Mouse (Mus musculus) hindbrain, embryonic 11.5 days (tissue): Measurements from ENCODE around the gene Aldh8a1. TPM values are rescaled to one million over a fixed set of nuclear protein-coding genes. Genes with fewer than 3 reads are reported as not detected.
"Not testable (repeated sequence)": the region's sequence is repeated elsewhere in the genome, so short reads cannot be mapped to it uniquely, and the experiment has no call there.

ENCODE experiments used
- ATAC-seq: fragments of 200-750 bp; cut with Nextera tagmentation; 2 replicates; pipeline ENCODE4 v1.8.0; 2017; ENCODE audit warnings: mild to moderate bottlenecking, moderate TSS enrichment, moderate library complexity; ENCODE audit not compliant: low FRiP score
- DNase-seq: peaks from one replicate; pipeline ENCODE4 v3.0.0-alpha.2; 2015; ENCODE audit warnings: low spot score
- H3K27ac ChIP-seq: fragments of 300-500 bp; sonication (generic); 2 replicates; pipeline ENCODE4 v1.5.1; 2014; ENCODE audit warnings: mild to moderate bottlenecking, low read depth, low read length
- H3K27me3 ChIP-seq: fragments of 300-500 bp; sonication (generic); 2 replicates; pipeline ENCODE4 v1.6.1; 2014; ENCODE audit warnings: mild to moderate bottlenecking, low read length, moderate library complexity, mixed read lengths; ENCODE audit not compliant: control insufficient read depth, insufficient read depth
- H3K36me3 ChIP-seq: fragments of 300-500 bp; sonication (generic); 2 replicates; pipeline ENCODE4 v1.6.1; 2014; ENCODE audit warnings: mild to moderate bottlenecking, low read length, moderate library complexity, mixed read lengths; ENCODE audit not compliant: control insufficient read depth, insufficient read depth
- H3K4me1 ChIP-seq: fragments of 300-500 bp; sonication (generic); replicated peaks from 2 replicates; pipeline ENCODE4 v1.6.1; 2014; ENCODE audit warnings: low read length, mixed read lengths; ENCODE audit not compliant: control insufficient read depth, insufficient read depth
- H3K4me2 ChIP-seq: fragments of 300-500 bp; sonication (generic); replicated peaks from 2 replicates; pipeline ENCODE4 v1.6.1; 2014; ENCODE audit warnings: mild to moderate bottlenecking, low read depth, low read length
- H3K4me3 ChIP-seq: fragments of 300-500 bp; sonication (generic); 2 replicates; pipeline ENCODE4 v1.5.1; 2014; ENCODE audit warnings: low read depth, low read length
- H3K9ac ChIP-seq: fragments of 300-500 bp; sonication (generic); 2 replicates; pipeline ENCODE4 v1.6.1; 2014; ENCODE audit warnings: low read depth, low read length
- H3K9me3 ChIP-seq: fragments of 300-500 bp; sonication (generic); 2 replicates; pipeline ENCODE4 v1.6.1; 2016; ENCODE audit warnings: low read length; ENCODE audit not compliant: control insufficient read depth
- WGBS: fragments of 180-500 bp; shearing (Covaris S2); extraction: QIAGEN DNeasy Blood & Tissue Kit; methylation state at CpG from one replicate; pipeline ENCODE4 v1.1.7; 2014; 5-methylcytosine and 5-hydroxymethylcytosine counted together
- polyA plus RNA-seq: library from polyadenylated mRNA; unstranded; fragments of >200 nt; fragmentation: Nextera tagmentation; extraction: Ambion mirVana; gene quantifications from 2 replicates; pipeline ENCODE4 v1.2.1, GENCODE M21; 2014

Gene Aldh8a1
- polyA plus RNA-seq, 1 experiment from 2014 or later, result 0.12 TPM

DNA sequence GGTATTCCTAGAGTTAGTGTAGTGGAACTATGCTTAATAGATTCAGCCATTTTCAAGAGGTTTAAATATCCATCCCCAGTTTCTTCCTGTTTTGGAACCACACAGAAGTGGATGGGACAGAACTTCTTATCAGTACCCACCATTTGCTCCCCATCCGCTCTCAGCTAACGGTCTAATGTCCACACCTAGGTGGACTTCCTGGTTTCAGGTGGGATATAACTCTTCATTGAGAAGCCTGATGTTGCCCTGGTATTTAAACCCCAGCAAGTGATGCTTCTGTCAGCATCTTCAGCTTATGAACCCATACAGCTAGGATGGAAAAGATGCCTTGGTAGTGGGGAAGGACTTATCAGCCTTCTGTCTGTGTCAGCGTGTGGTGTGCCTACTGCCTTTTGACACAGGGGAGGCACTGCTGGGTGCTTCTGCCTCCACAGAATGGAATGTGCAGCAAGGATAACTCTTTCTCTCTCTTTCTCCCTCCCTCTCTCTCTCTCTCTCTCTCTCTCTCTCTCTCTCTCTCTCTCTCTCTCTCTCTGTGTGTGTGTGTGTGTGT lies 8.1 kb downstream of the Aldh8a1 start:
- Histone ChIP-seq H3K4me1 (no peaks in the 10 kb centered on the region), H3K36me3 (no peaks in the 10 kb centered on the region), H3K9me3 (no peaks in the 10 kb centered on the region), H3K4me2 (no peak overlapping the region), H3K27ac (no peak overlapping the region), H3K4me3 (no peak overlapping the region), H3K9ac (no peak overlapping the region), H3K27me3 (no peaks in the 10 kb centered on the region)
- 85% methylated on average over 3 of the region's 3 CpGs for WGBS
- DNase-seq (no peak), ATAC-seq (no peak)

DNA sequence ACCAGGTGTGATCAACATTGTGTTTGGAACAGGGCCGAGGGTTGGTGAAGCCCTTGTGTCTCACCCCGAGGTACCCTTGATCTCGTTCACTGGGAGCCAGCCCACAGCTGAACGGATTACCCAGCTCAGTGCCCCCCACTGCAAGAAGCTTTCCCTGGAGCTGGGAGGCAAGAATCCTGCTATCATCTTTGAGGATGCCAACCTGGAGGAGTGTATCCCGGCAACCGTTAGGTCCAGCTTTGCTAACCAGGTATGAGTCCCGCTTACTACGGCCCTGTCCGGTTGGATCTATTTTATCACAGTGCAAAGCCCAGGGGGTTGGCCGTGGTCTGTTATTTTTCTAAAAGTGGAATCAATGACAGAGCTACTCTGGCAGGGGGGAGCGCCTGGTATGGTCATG lies 12.0 kb downstream of the Aldh8a1 start:
- DNase-seq (no peak), ATAC-seq (no peak)
- Histone ChIP-seq H3K27ac (no peak overlapping the region), H3K36me3 (no peaks in the 10 kb centered on the region), H3K9ac (no peak overlapping the region), H3K4me3 (no peak overlapping the region), H3K4me1 (no peaks in the 10 kb centered on the region), H3K9me3 (no peaks in the 10 kb centered on the region), H3K4me2 (no peak overlapping the region), H3K27me3 (no peaks in the 10 kb centered on the region)
- 93% methylated on average over 11 of the region's 11 CpGs for WGBS

DNA sequence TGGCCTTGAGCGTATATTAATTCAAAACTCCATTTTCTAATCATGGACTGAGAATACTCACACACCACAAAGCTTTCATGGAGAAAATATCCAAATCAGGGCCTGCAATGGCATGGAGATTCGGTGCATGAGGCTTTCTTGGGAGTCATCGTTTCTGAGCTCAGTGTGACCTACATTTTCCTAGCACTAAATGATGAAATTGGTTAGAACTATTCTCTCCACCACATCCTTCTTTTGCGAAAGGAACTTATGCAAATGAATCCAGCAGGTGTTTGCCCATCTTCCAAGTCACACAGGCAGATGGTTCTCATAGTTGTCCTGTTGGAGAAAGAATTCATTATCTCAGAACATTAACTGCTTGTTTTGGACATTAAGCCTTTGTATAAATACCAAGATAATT lies 13.3 kb downstream of the Aldh8a1 start:
- ATAC-seq (no peak), DNase-seq (no peak)
- no peaks in the 10 kb centered on the region for H3K4me1 ChIP-seq
- no peaks in the 10 kb centered on the region for H3K9me3 ChIP-seq
- H3K36me3 ChIP-seq, result no peaks in the 10 kb centered on the region
- 85% methylated on average over 4 of the region's 4 CpGs for WGBS
- no peak overlapping the region for H3K27ac ChIP-seq
- H3K4me3 ChIP-seq, result no peak overlapping the region
- H3K4me2 ChIP-seq, result no peak overlapping the region
- H3K27me3 ChIP-seq, result no peaks in the 10 kb centered on the region
- H3K9ac ChIP-seq, result no peak overlapping the region

DNA sequence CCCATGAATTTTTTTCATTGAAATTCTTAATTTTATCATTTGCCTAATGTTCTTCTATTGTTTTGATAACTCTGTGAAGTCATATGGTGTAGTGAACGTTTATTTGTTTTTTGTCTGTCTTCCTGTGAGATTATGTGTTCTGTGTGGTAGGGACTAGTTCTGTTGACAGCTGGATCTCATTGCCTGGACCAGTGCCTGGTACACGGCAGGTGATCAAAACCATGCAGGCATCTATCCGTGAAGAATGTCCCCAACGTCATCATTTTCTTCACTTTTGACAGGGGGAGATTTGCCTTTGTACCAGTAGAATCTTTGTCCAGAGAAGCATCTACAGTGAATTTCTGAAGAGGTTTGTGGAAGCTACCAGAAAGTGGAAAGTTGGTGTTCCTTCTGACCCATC lies 14.2 kb downstream of the Aldh8a1 start:
- no peak for ATAC-seq
- 68% methylated on average over 4 of the region's 4 CpGs for WGBS
- no peak overlapping the region for H3K9ac ChIP-seq

DNA sequence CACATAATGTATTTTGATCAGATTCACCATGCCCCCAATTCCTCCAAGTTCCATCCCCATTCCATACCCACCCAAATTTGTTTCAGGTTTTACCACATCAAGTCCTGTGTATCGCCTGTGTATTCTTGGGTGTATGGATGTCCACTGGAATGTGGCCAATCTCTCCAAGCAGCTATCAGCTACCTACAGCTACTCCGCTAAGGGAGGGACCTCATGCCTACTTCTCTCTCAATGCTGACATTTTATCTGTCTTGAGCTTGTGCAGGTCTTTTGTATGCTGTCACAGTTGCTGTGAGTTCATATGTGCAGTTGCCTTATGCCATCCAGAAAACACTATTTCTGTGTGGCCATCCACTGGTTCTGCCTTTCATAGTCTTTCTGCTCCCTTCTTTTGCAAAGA lies 16.3 kb downstream of the Aldh8a1 start:
- Histone ChIP-seq H3K27ac (no peak overlapping the region), H3K27me3 (no peaks in the 10 kb centered on the region), H3K36me3 (no peaks in the 10 kb centered on the region), H3K4me3 (no peak overlapping the region), H3K9ac (no peak overlapping the region), H3K4me1 (no peaks in the 10 kb centered on the region), H3K9me3 (no peaks in the 10 kb centered on the region), H3K4me2 (no peak overlapping the region)
- DNase-seq (no peak), ATAC-seq (no peak)
- WGBS, result 97% methylated on average over 2 of the region's 2 CpGs

More for the DNA sequence above, 14.2 kb downstream of the Aldh8a1 start:
- no peak overlapping the region for H3K4me2 ChIP-seq
- no peak overlapping the region for H3K27ac ChIP-seq
- DNase-seq, result no peak
- H3K27me3 ChIP-seq, result no peaks in the 10 kb centered on the region
- no peaks in the 10 kb centered on the region for H3K36me3 ChIP-seq
- H3K4me3 ChIP-seq, result no peak overlapping the region
- H3K9me3 ChIP-seq, result no peaks in the 10 kb centered on the region
- H3K4me1 ChIP-seq, result no peaks in the 10 kb centered on the region

DNA sequence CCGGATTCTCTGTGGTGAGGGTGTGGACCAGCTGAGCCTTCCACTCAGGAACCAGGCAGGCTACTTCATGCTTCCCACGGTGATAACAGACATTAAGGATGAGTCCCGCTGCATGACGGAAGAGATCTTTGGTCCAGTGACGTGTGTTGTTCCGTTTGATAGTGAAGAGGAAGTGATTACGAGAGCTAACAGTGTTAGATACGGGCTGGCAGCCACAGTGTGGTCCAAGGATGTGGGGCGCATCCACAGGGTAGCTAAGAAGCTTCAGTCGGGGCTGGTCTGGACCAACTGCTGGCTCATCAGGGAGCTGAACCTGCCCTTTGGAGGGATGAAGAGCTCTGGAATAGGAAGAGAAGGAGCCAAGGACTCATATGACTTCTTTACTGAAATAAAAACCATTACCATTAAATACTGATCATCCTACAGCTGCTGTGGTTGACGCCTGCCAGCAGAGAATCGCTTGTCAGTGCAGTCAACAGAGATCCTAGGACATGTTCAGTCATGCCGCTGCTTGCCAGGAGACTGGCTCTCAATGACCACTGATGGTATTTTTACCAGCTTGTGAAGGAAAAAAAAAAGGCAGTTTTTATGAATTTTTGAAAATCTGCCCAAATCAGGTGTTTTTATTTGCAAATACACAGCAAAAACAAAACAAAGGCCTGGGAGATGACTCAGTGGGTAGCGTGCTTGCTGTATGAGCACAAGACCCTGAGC lies 18.5 kb downstream of the Aldh8a1 start:
- Histone ChIP-seq H3K4me2 (no peak overlapping the region), H3K27me3 (no peaks in the 10 kb centered on the region), H3K36me3 (no peaks in the 10 kb centered on the region), H3K4me1 (no peaks in the 10 kb centered on the region), H3K4me3 (no peak overlapping the region), H3K27ac (no peak overlapping the region), H3K9me3 (no peaks in the 10 kb centered on the region), H3K9ac (no peak overlapping the region)
- ATAC-seq, result no peak
- DNase-seq, result no peak
- WGBS, result 86% methylated on average over 14 of the region's 14 CpGs

DNA sequence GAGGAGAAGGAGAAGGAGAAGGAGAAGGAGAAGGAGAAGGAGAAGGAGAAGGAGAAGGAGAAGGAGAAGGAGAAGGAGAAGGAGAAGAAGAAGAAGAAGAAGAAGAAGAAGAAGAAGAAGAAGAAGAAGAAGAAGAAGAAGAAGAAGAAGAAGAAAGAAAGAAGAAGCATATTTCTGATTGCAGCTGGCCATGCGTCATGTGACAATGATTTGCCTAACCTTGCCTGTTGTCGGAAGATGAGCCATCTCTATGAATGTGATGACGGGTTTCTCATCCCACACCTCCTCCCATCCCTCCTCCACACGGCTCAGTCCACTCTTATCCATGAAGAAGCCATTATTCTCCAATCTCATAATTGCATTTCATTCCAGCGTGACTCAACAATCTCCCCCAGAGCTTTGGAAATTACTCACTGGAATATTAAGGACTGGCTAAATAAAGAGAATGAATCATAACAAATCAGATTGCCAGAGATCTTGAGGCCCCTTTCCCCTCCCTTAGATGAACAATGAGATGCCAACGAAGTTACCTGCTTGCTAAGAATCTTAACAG lies 21.9 kb downstream of the Aldh8a1 start:
- not testable (repeated sequence) for H3K4me3 ChIP-seq, DNase-seq, H3K4me2 ChIP-seq, H3K9ac ChIP-seq, ATAC-seq, H3K36me3 ChIP-seq, H3K4me1 ChIP-seq, H3K9me3 ChIP-seq, H3K27ac ChIP-seq, H3K27me3 ChIP-seq
- 78% methylated on average over 6 of the region's 6 CpGs for WGBS

DNA sequence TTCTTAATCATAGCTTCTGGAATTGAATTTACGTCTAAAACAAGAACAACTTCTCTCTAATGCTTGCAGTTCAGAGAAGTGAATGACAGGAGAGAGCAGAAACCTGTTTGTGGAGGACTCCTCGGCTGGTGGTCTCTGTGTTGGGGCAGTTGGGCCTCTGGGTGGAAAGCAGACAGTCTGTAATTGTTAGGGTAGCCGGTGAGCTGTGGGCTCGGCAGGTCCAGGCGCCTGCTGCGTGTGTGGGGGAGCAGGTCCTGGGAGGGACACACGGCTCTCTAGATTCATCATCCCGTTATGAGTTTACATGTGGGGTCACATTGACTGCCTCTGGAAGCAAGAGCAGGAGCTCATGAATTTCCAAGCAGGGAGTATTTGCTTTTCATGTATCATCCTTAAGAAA lies 22.5 kb downstream of the Aldh8a1 start:
- 73% methylated on average over 8 of the region's 8 CpGs for WGBS
- DNase-seq (no peak), ATAC-seq (no peak)

DNA sequence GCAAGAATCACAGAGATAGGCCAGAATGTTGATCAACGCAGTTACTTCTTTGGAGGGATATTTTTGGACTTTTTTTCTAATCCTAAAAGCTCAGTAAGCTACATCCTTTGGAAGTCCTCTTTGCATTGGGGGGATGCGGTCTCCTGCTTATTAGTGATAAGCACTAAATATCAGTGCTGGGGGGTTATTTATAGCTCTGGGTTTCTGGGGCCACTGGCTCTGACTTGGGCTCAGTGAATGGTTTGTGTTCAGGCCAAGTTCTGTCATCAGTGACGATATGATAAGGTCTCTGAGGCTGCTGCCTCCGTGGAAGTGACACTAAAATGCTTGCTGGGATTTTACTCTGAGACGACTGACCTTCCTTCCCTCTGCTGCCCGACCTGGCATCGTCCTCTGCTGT lies 22.9 kb downstream of the Aldh8a1 start:
- no peak for DNase-seq
- H3K4me1 ChIP-seq, result no peaks in the 10 kb centered on the region
- WGBS, result 79% methylated on average over 7 of the region's 7 CpGs

More for the DNA sequence above, 22.5 kb downstream of the Aldh8a1 start:
- Histone ChIP-seq H3K36me3 (no peaks in the 10 kb centered on the region), H3K4me1 (no peaks in the 10 kb centered on the region), H3K4me2 (no peak overlapping the region), H3K4me3 (no peak overlapping the region), H3K9me3 (no peaks in the 10 kb centered on the region), H3K27ac (no peak overlapping the region), H3K27me3 (no peaks in the 10 kb centered on the region), H3K9ac (no peak overlapping the region)

More for the DNA sequence above, 22.9 kb downstream of the Aldh8a1 start:
- Histone ChIP-seq H3K4me2 (no peak overlapping the region), H3K9me3 (no peaks in the 10 kb centered on the region), H3K36me3 (no peaks in the 10 kb centered on the region), H3K9ac (no peak overlapping the region), H3K4me3 (no peak overlapping the region), H3K27me3 (no peaks in the 10 kb centered on the region), H3K27ac (no peak overlapping the region)
- ATAC-seq, result no peak
